Mouse (Mus musculus) cerebellum, postnatal 10 days (tissue): ENCODE results near the gene Plgrkt.

Source experiments
- DNase-seq, 2 experiments: peaks; one replicate each; pipeline ENCODE4 v3.0.0; 2021; ENCODE audit warnings: mixed read lengths in 2 of 2

Gene Plgrkt

GRCm38 (mm10) chr19:29350991-29351390 lies 16.2 kb downstream of the Plgrkt start:
- no peak for DNase-seq

GRCm38 (mm10) chr19:29345636-29346035 lies 21.6 kb downstream of the Plgrkt start:
- no peak for DNase-seq

GRCm38 (mm10) chr19:29344868-29345267 lies 22.3 kb downstream of the Plgrkt start:
- no peak for DNase-seq

GRCm38 (mm10) chr19:29342281-29342680 lies 24.9 kb downstream of the Plgrkt start:
- no peak for DNase-seq

GRCm38 (mm10) chr19:29341029-29341428 lies 26.2 kb downstream of the Plgrkt start:
- no peak for DNase-seq

- DNase-seq, result no peak
These were observed 30.6 kb downstream of the Plgrkt start for GRCm38 (mm10) chr19:29336624-29337023.

GRCm38 (mm10) chr19:29334068-29334745 lies 33.0 kb downstream of the Plgrkt start, which contains the start of gene Rln1:
Rln1 (minus strand) TSS chr19:29334670.
- DNase-seq, result peak; percentile 78 to 82

GRCm38 (mm10) chr19:29326822-29327552 lies 40.2 kb downstream of the Plgrkt start:
- no peak for DNase-seq

- DNase-seq, result no peak
These were observed 40.8 kb downstream of the Plgrkt start for GRCm38 (mm10) chr19:29326396-29326795.

- no peak for DNase-seq
These were observed 41.4 kb downstream of the Plgrkt start for GRCm38 (mm10) chr19:29325852-29326180.

GRCm38 (mm10) chr19:29325053-29325851 lies 41.9 kb downstream of the Plgrkt start, which contains the start of gene Insl6:
Insl6 (minus strand) TSS chr19:29325356.
- DNase-seq, result peak; percentile 73 to 82

GRCm38 (mm10) chr19:29323416-29324049 lies 43.7 kb downstream of the Plgrkt start:
- DNase-seq, result no peak

GRCm38 (mm10) chr19:29312661-29313060 lies 54.5 kb downstream of the Plgrkt start:
- DNase-seq, result no peak

- DNase-seq, result no peak
These were observed 55.4 kb downstream of the Plgrkt start for GRCm38 (mm10) chr19:29311791-29312190.

GRCm38 (mm10) chr19:29308832-29309231 lies 58.4 kb downstream of the Plgrkt start:
- no peak for DNase-seq

GRCm38 (mm10) chr19:29302119-29302518 lies 65.1 kb downstream of the Plgrkt start:
- no peak for DNase-seq

- no peak for DNase-seq
These were observed 66.3 kb downstream of the Plgrkt start for GRCm38 (mm10) chr19:29300919-29301318.
